Mouse (Mus musculus): ENCODE results near the gene Zfyve21. TPM values are rescaled to one million over a fixed set of nuclear protein-coding genes. Genes with fewer than 3 reads are reported as not detected.

Zfyve21 gene
- polyA plus RNA-seq (2016; fragmentation: Nextera tagmentation; extraction: Ambion mirVana): 86.0 and 88.6 TPM in 2 replicates

GRCm38 (mm10) chr12:111813766-111814617, at the start of gene Zfyve21, which contains the start of gene Xrcc3:
TSS of gene Zfyve21 (plus strand) at chr12:111814170.
TSS of gene Xrcc3 (minus strand) at chr12:111813873.
- Histone ChIP-seq H3K4me1 (replicated peaks) (peaks cover 52% of the 10 kb centered on the region), H3K9ac (replicated peaks) (peak within 1 kb of the TSS; percentile 81), H3K4me2 (peak within 1 kb of the TSS; percentile 84), H3K4me3 (replicated peaks) (peak within 1 kb of the TSS; percentile 86), H3K9me3 (no peaks in the 10 kb centered on the region), H3K27ac (peak within 1 kb of the TSS; percentile 87), H3K27me3 (no peaks in the 10 kb centered on the region), H3K36me3 (peaks cover 30% of the 10 kb centered on the region)
- WGBS: under 1% methylated on average over 87 of the region's 87 CpGs
- ATAC-seq (ENCODE audit: insufficient number of reproducible peaks, insufficient read depth, low FRiP score, low TSS enrichment, low read depth): peak; percentile 99

GRCm38 (mm10) chr12:111766313-111767236, 47.4 kb upstream of the Zfyve21 start:
- H3K4me3 ChIP-seq (replicated peaks): no peak overlapping the region
- 75% methylated on average over 16 of the region's 16 CpGs for WGBS
- H3K9ac ChIP-seq (replicated peaks): no peak overlapping the region
- H3K4me2 ChIP-seq: no peak overlapping the region
- H3K27ac ChIP-seq: no peak overlapping the region
- peaks cover 22% of the 10 kb centered on the region for H3K4me1 ChIP-seq (replicated peaks)
- H3K36me3 ChIP-seq: peaks cover 28% of the 10 kb centered on the region; the same call in 1 of the 2 replicates
- no peak for ATAC-seq (ENCODE audit: insufficient number of reproducible peaks, insufficient read depth, low FRiP score, low TSS enrichment, low read depth)
- no peaks in the 10 kb centered on the region for H3K9me3 ChIP-seq
- no peaks in the 10 kb centered on the region for H3K27me3 ChIP-seq

- Histone ChIP-seq H3K36me3 (peaks cover 34% of the 10 kb centered on the region), H3K27ac (no peak overlapping the region)
- WGBS: 93% methylated on average over 10 of the region's 10 CpGs
These were observed 45.5 kb upstream of the Zfyve21 start for GRCm38 (mm10) chr12:111768322-111768928.

GRCm38 (mm10) chr12:111769306-111769705, 44.7 kb upstream of the Zfyve21 start:
- H3K4me2 ChIP-seq: no peak overlapping the region
- no peaks in the 10 kb centered on the region for H3K27me3 ChIP-seq
- H3K9me3 ChIP-seq: no peaks in the 10 kb centered on the region
- H3K36me3 ChIP-seq: peaks cover 37% of the 10 kb centered on the region
- 0 out of 2 replicates have a peak overlapping the region, but pooled peaks have one; percentile 41 for H3K27ac ChIP-seq
- no peak overlapping the region for H3K9ac ChIP-seq (replicated peaks)
- WGBS: 41% methylated on average over 10 of the region's 10 CpGs
- no peak for ATAC-seq (ENCODE audit: insufficient number of reproducible peaks, insufficient read depth, low FRiP score, low TSS enrichment, low read depth)
- no peak overlapping the region for H3K4me3 ChIP-seq (replicated peaks)
- peaks cover 17% of the 10 kb centered on the region for H3K4me1 ChIP-seq (replicated peaks)

More at GRCm38 (mm10) chr12:111768322-111768928, 45.5 kb upstream of the Zfyve21 start:
- no peak overlapping the region for H3K4me2 ChIP-seq
- H3K9me3 ChIP-seq: no peaks in the 10 kb centered on the region
- ATAC-seq (ENCODE audit: insufficient number of reproducible peaks, insufficient read depth, low FRiP score, low TSS enrichment, low read depth): no peak
- H3K4me1 ChIP-seq (replicated peaks): peaks cover 17% of the 10 kb centered on the region
- H3K4me3 ChIP-seq (replicated peaks): no peak overlapping the region
- H3K9ac ChIP-seq (replicated peaks): no peak overlapping the region
- H3K27me3 ChIP-seq: no peaks in the 10 kb centered on the region

- H3K9me3 ChIP-seq: no peaks in the 10 kb centered on the region
- peaks cover 17% of the 10 kb centered on the region for H3K4me1 ChIP-seq (replicated peaks)
- no peak for ATAC-seq (ENCODE audit: insufficient number of reproducible peaks, insufficient read depth, low FRiP score, low TSS enrichment, low read depth)
- no peaks in the 10 kb centered on the region for H3K27me3 ChIP-seq
- H3K36me3 ChIP-seq: peaks cover 43% of the 10 kb centered on the region
- no peak overlapping the region for H3K4me2 ChIP-seq
- 67% methylated on average over 7 of the region's 9 CpGs for WGBS
- H3K27ac ChIP-seq: 0 out of 2 replicates have a peak overlapping the region, but pooled peaks have one; percentile 41
- H3K9ac ChIP-seq (replicated peaks): no peak overlapping the region
- H3K4me3 ChIP-seq (replicated peaks): no peak overlapping the region
These were observed 44.0 kb upstream of the Zfyve21 start for GRCm38 (mm10) chr12:111769816-111770577.

- H3K4me1 ChIP-seq (replicated peaks): peaks cover 17% of the 10 kb centered on the region
- H3K36me3 ChIP-seq: peaks cover 49% of the 10 kb centered on the region
- no peaks in the 10 kb centered on the region for H3K27me3 ChIP-seq
- no peaks in the 10 kb centered on the region for H3K9me3 ChIP-seq
- H3K27ac ChIP-seq: no peak overlapping the region
- H3K4me2 ChIP-seq: no peak overlapping the region
- H3K9ac ChIP-seq (replicated peaks): no peak overlapping the region
- no peak for ATAC-seq (ENCODE audit: insufficient number of reproducible peaks, insufficient read depth, low FRiP score, low TSS enrichment, low read depth)
- 90% methylated on average over 10 of the region's 10 CpGs for WGBS
- H3K4me3 ChIP-seq (replicated peaks): no peak overlapping the region
These were observed 43.3 kb upstream of the Zfyve21 start for GRCm38 (mm10) chr12:111770651-111771050.

- 90% methylated on average over 16 of the region's 16 CpGs for WGBS
- no peak overlapping the region for H3K9ac ChIP-seq (replicated peaks)
- H3K4me1 ChIP-seq (replicated peaks): peaks cover 8% of the 10 kb centered on the region
- no peak for ATAC-seq (ENCODE audit: insufficient number of reproducible peaks, insufficient read depth, low FRiP score, low TSS enrichment, low read depth)
- H3K4me2 ChIP-seq: no peak overlapping the region
- H3K36me3 ChIP-seq: peaks cover 74% of the 10 kb centered on the region
- H3K27me3 ChIP-seq: no peaks in the 10 kb centered on the region
- peaks cover 5% of the 10 kb centered on the region for H3K9me3 ChIP-seq
- no peak overlapping the region for H3K27ac ChIP-seq
- no peak overlapping the region for H3K4me3 ChIP-seq (replicated peaks)
These were observed 39.8 kb upstream of the Zfyve21 start for GRCm38 (mm10) chr12:111774156-111774555.

- 83% methylated on average over 15 of the region's 15 CpGs for WGBS
- H3K4me1 ChIP-seq (replicated peaks): peaks cover 2% of the 10 kb centered on the region
- H3K36me3 ChIP-seq: peaks cover 80% of the 10 kb centered on the region
- H3K4me2 ChIP-seq: no peak overlapping the region
- H3K9ac ChIP-seq (replicated peaks): no peak overlapping the region
- H3K4me3 ChIP-seq (replicated peaks): no peak overlapping the region
- ATAC-seq (ENCODE audit: insufficient number of reproducible peaks, insufficient read depth, low FRiP score, low TSS enrichment, low read depth): no peak
- peaks cover 10% of the 10 kb centered on the region for H3K9me3 ChIP-seq
- no peak overlapping the region for H3K27ac ChIP-seq
- H3K27me3 ChIP-seq: no peaks in the 10 kb centered on the region
These were observed 39.1 kb upstream of the Zfyve21 start for GRCm38 (mm10) chr12:111774845-111775244.

- H3K36me3 ChIP-seq: peaks cover 98% of the 10 kb centered on the region
- peaks cover 10% of the 10 kb centered on the region for H3K9me3 ChIP-seq
- H3K27ac ChIP-seq: no peak overlapping the region
- no peak overlapping the region for H3K4me3 ChIP-seq (replicated peaks)
- no peak overlapping the region for H3K9ac ChIP-seq (replicated peaks)
- H3K4me2 ChIP-seq: no peak overlapping the region
- ATAC-seq (ENCODE audit: insufficient number of reproducible peaks, insufficient read depth, low FRiP score, low TSS enrichment, low read depth): no peak
- no peaks in the 10 kb centered on the region for H3K27me3 ChIP-seq
- no peaks in the 10 kb centered on the region for H3K4me1 ChIP-seq (replicated peaks)
- WGBS: 95% methylated on average over 13 of the region's 13 CpGs
These were observed 36.1 kb upstream of the Zfyve21 start for GRCm38 (mm10) chr12:111777919-111778318.

- Histone ChIP-seq H3K4me3 (replicated peaks) (no peak overlapping the region), H3K9me3 (peaks cover 10% of the 10 kb centered on the region), H3K9ac (replicated peaks) (no peak overlapping the region), H3K27ac (no peak overlapping the region), H3K36me3 (peaks cover 97% of the 10 kb centered on the region), H3K4me1 (replicated peaks) (peaks cover 3% of the 10 kb centered on the region; the same call in 1 of the 2 replicates), H3K27me3 (no peaks in the 10 kb centered on the region), H3K4me2 (no peak overlapping the region)
- 97% methylated on average over 1 of the region's 1 CpGs for WGBS
- ATAC-seq (ENCODE audit: insufficient number of reproducible peaks, insufficient read depth, low FRiP score, low TSS enrichment, low read depth): no peak
These were observed 34.4 kb upstream of the Zfyve21 start for GRCm38 (mm10) chr12:111779544-111779943.

Data from limb, embryonic 12.5 days (tissue).